Mouse (Mus musculus) liver, adult 2 months (tissue): ENCODE measurements around the gene Spen.

Experiments used
- CTCF ChIP-seq: fragments of 200-500 bp; IDR thresholded peaks from 2 replicates; pipeline ENCODE4 v1.5.1; 2011; ENCODE audit warnings: low read depth, low read length, control low read depth
- POLR2A ChIP-seq: fragments of 200-500 bp; IDR thresholded peaks from 2 replicates; pipeline ENCODE4 v1.6.1; 2011; ENCODE audit warnings: low read length, control low read depth; ENCODE audit not compliant: insufficient read depth; ENCODE audit errors: extremely low read depth

GRCm38 (mm10) chr4:141564660-141565059 lies 26.3 kb upstream of the Spen start:
- TF ChIP-seq CTCF = no peak
- TF ChIP-seq POLR2A = no peak
